Mouse (Mus musculus) MN1 (cell line): Measurements from ENCODE around the gene Kif20b.
A peak's percentile ranks its signal among the peaks of the same experiment; 100 is the strongest.

Experiments used
- DNase-seq: peaks from one replicate; pipeline ENCODE4 v3.0.0-alpha.2; 2016; ENCODE audit warnings: low spot score

Gene Kif20b

GRCm38 (mm10) chr19:34920066-34920465, 2.1 kb upstream of the Kif20b start:
- DNase-seq = no peak

DNA sequence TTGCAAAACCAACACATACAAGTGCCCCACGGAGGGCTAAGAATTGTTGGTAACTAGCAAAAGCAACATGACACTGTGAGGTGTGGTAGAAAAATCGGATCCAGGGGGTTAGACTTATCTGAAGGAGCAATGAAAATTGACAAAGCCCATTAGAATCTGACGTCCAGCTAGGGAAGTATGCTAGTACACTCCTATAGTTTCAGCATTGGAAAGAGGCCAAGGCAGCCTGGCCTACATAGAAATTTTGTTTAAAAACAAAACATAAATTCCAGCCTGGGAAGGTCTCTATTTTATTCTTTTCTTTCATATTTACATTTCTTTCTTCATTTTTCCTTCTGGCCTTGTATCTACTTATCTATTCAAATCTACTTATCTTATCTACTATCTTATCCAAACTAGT, 1.6 kb upstream of the Kif20b start:
- no peak for DNase-seq

GRCm38 (mm10) chr19:34921253-34921651, 909 bp upstream of the Kif20b start:
- peak; percentile 30 for DNase-seq

DNA sequence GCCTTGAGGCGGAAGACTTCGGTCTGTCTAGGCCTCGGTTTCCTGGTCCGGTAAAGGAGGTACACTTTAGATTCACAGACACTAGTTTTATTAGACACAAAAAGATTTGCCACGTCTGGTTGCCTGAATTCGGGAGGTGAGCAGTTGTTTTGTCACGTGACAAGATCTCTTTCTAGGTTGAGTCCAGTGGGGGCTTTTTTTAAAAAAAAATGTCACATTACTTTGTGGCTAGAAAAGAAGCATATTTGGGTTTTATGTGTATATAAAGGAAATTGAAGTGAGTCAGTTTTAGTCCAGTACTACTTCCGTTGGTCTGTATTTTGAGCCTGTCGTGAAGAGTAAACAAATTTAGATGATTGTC, 422 bp downstream of the Kif20b start:
- no peak for DNase-seq

GRCm38 (mm10) chr19:34947206-34947605, 25.0 kb downstream of the Kif20b start:
- DNase-seq = no peak

DNA sequence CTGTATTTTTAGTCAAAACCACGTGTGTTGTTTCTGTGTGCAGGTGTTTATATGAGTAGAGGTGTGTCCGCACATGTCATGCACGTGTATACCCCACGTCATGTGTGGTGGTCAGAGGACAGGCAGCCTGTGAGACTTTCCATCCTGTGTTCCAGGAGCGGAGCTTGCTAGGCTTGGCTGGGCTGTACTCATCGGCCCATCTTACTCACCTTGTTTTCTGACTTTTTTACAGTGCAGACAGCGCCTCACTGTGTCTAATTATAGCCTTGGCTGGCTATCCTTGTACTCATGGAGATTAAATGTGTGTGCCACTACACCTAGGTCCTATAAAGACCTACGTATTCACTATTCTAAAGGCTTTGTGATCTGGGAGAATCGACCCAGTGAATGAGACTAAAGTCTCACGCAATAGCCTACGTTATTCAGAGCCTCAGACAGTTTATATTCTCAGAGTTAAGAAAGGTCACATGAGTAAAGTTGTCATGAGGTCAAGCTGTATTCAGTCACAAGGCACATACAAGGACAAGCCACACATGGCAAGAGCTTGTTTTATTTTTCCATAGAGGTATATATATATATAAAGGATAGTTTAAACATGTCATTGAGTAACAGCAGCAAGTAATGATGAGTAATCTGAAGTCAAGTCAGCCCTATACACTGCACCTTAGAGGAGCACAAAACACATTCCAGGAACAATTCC, 31.8 kb downstream of the Kif20b start:
- DNase-seq = no peak

- no peak for DNase-seq
Observed at GRCm38 (mm10) chr19:34959369-34959768, 37.2 kb downstream of the Kif20b start.

- no peak for DNase-seq
Observed at GRCm38 (mm10) chr19:34984742-34985141, 62.6 kb downstream of the Kif20b start.

- DNase-seq = no peak
Observed at GRCm38 (mm10) chr19:34990443-34990842, 68.3 kb downstream of the Kif20b start.

DNA sequence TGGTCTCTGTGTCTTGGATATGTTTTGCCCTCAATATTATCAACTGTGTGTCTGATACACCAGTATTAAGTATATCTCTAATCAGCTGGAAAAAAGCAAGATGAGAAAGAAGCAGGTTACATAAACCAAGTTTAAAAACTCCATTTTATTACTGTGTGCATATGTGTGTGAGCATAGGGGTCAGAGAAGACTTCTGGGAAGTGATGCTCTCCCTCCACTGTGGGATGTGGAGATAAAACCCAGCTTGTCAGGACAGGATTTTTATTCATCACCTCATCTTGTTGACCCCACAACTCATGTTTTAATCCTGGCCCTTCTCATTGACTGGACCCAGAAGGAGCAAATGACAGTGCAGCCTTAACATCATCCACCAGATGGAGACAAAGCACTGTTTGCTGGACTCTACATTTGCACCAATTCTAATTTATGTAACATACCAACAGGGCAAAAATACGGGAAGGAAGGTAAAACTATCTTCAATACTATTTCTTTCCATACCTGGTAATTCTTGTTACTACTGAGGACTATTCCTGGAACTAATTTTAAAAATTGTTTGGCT, 70.9 kb downstream of the Kif20b start:
- DNase-seq = peak; percentile 45

- DNase-seq = no peak
Observed at GRCm38 (mm10) chr19:35015058-35015457, 92.9 kb downstream of the Kif20b start.

GRCm38 (mm10) chr19:35017474-35018208, 95.5 kb downstream of the Kif20b start:
- no peak for DNase-seq

DNA sequence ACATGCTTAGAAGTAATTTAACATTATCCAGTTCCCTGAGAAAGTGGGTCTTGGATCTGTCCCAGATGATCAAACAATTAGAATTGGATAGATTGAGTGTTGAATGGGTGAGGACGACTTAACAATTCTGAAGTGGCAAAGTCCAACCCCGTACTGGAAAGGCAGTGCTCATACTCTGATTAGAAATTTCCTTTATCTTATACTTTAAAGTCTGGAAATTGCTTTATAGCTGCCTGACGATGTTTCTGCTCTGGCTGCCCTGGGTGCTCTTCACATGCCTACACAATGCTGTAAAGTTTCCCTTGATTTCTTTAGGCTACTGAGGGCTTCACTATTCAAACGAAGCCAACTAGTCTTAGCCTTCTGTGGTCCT, 96.0 kb downstream of the Kif20b start:
- DNase-seq = no peak
